Mouse (Mus musculus) neural tube, embryonic 11.5 days (tissue): ENCODE measurements around the gene Epop. TPM values are rescaled to one million over a fixed set of nuclear protein-coding genes. Genes with fewer than 3 reads are reported as not detected.

Experiments
- ATAC-seq: fragments of 200-750 bp; cut with Nextera tagmentation; 2 replicates; pipeline ENCODE4 v1.8.0; 2017; ENCODE audit warnings: moderate number of reproducible peaks, mild to moderate bottlenecking, moderate TSS enrichment, moderate library complexity; ENCODE audit not compliant: insufficient read depth, low FRiP score, low TSS enrichment
- DNase-seq: peaks from one replicate; pipeline ENCODE4 v3.0.0-alpha.2; 2015; ENCODE audit warnings: low spot score
- H3K27ac ChIP-seq: fragments of 300-500 bp; sonication (generic); 2 replicates; pipeline ENCODE4 v1.5.1; 2014; ENCODE audit warnings: low read depth, mild to moderate bottlenecking, low read length
- H3K27me3 ChIP-seq: fragments of 300-500 bp; sonication (generic); 2 replicates; pipeline ENCODE4 v1.6.1; 2014; ENCODE audit warnings: mild to moderate bottlenecking, low read length, mixed read lengths; ENCODE audit not compliant: control insufficient read depth, insufficient read depth
- H3K36me3 ChIP-seq: fragments of 300-500 bp; sonication (generic); 2 replicates; pipeline ENCODE4 v1.6.1; 2014; ENCODE audit warnings: mild to moderate bottlenecking, low read length, moderate library complexity, mixed read lengths; ENCODE audit not compliant: control insufficient read depth, insufficient read depth
- H3K4me1 ChIP-seq: fragments of 300-500 bp; sonication (generic); 2 replicates; pipeline ENCODE4 v1.6.1; 2014; ENCODE audit warnings: low read length, mixed read lengths; ENCODE audit not compliant: control insufficient read depth, insufficient read depth
- H3K4me2 ChIP-seq: fragments of 300-500 bp; sonication (generic); 2 replicates; pipeline ENCODE4 v1.6.1; 2014; ENCODE audit warnings: low read depth, mild to moderate bottlenecking, moderate library complexity
- H3K4me3 ChIP-seq: fragments of 300-500 bp; sonication (generic); 2 replicates; pipeline ENCODE4 v1.5.1; 2014; ENCODE audit warnings: low read depth, low read length
- H3K9ac ChIP-seq: fragments of 300-500 bp; sonication (generic); 2 replicates; pipeline ENCODE4 v1.6.1; 2014; ENCODE audit warnings: mild to moderate bottlenecking, low read length
- H3K9me3 ChIP-seq: fragments of 300-500 bp; sonication (generic); 2 replicates; pipeline ENCODE4 v1.6.1; 2016; ENCODE audit warnings: low read length; ENCODE audit not compliant: control insufficient read depth
- WGBS: fragments of 180-500 bp; shearing (Covaris S2); extraction: QIAGEN DNeasy Blood & Tissue Kit; methylation state at CpG from one replicate; pipeline ENCODE4 v1.1.7; 2014; 5-methylcytosine and 5-hydroxymethylcytosine counted together
- polyA plus RNA-seq: library from polyadenylated mRNA; unstranded; fragments of >200 nt; fragmentation: Nextera tagmentation; extraction: Ambion mirVana; gene quantifications from 2 replicates; pipeline ENCODE4 v1.2.1, GENCODE M21; 2014

Gene Epop
- polyA plus RNA-seq, 1 experiment from 2014 or later = 11.0 TPM

DNA sequence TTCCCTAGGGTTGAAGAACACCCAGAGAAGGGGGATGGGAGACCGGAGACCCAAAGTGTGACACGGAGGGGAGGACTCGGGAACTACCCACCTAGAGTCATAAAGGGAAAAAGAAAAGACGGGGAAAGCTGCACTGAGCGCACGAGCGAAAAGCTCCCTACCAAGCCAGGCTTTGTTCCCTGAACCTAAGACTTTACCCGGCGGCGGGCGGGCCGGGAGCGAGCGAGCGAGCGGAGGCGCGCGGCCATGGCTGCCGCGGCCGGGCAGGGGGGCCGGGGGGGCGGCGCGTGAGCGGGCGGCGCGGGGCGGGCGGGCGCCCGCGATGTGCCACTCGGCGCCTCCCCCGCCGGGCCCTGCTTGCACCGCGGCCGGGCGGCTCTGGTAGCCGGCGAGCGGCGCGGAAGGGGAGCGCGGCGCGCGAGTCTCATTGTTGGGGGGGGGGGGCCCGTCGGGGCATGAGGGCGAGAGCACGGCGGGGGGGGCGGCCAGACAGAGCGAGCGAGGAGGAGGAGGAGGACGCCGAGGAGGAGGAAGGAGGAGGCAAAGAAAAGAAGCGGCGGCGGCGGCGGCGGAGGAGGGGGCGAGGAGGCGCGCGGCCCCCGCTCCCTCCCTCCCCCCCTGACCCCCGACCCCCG lies 33.5 kb upstream of the Epop start, which contains the start of gene Mllt6:
Mllt6 (plus strand) TSS at position 522 of the 635 bp plus-strand sequence.
- H3K27me3 ChIP-seq = peaks cover 23% of the 10 kb centered on the region
- ATAC-seq (peak; percentile 46; the same call in 1 of the 2 replicates), DNase-seq (peak; percentile 90)
- peak within 1 kb of the TSS; percentile 94 for H3K4me3 ChIP-seq
- H3K36me3 ChIP-seq = peaks cover 3% of the 10 kb centered on the region
- peak within 1 kb of the TSS; percentile 88 for H3K9ac ChIP-seq
- H3K4me2 ChIP-seq = peak within 1 kb of the TSS; percentile 84
- H3K27ac ChIP-seq = peak within 1 kb of the TSS; percentile 80
- H3K4me1 ChIP-seq = peaks cover 24% of the 10 kb centered on the region
- H3K9me3 ChIP-seq = no peaks in the 10 kb centered on the region
- 1% methylated on average over 42 of the region's 76 CpGs for WGBS

DNA sequence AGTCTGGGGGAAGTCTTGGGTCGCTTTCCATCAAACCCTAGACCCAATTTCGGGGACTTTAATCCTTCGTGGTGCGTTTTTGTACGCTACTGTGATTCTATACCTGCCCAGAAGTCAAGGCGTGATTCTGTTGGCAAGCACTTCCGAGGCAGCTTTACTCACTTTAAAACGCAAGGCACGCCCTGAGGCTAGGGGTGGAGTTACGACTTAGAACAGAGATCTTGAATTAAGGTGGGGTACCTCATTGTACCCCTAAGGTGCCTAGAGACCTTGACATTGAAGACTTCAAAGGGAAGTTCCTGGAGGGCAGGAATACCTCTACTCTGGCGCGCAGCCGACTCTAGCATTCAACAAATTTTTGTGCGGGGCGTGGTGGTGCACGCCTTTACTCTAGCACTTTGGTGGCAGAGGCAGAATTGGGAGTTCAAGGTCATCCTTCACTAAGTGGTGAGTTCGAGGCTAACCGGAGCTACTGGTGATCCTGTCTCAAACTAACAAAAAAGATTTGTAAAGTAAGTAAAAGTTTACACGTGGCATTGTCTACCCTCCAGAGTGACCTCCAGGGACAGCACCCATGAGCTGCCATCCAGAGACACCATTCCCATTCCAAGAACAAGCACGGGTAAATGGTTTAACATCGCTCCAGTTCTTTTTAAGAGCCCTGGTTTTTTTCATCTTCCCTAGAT lies 32.8 kb upstream of the Epop start:
- peaks cover 23% of the 10 kb centered on the region for H3K27me3 ChIP-seq
- H3K36me3 ChIP-seq = peaks cover 3% of the 10 kb centered on the region
- no peaks in the 10 kb centered on the region for H3K9me3 ChIP-seq
- WGBS = 1% methylated on average over 21 of the region's 21 CpGs
- H3K27ac ChIP-seq = no peak overlapping the region
- DNase-seq (no peak), ATAC-seq (no peak)
- peak overlapping the region; percentile 94 for H3K4me3 ChIP-seq
- no peak overlapping the region; the same call in 1 of the 2 replicates for H3K9ac ChIP-seq
- H3K4me2 ChIP-seq = peak overlapping the region; percentile 84
- peaks cover 24% of the 10 kb centered on the region for H3K4me1 ChIP-seq

DNA sequence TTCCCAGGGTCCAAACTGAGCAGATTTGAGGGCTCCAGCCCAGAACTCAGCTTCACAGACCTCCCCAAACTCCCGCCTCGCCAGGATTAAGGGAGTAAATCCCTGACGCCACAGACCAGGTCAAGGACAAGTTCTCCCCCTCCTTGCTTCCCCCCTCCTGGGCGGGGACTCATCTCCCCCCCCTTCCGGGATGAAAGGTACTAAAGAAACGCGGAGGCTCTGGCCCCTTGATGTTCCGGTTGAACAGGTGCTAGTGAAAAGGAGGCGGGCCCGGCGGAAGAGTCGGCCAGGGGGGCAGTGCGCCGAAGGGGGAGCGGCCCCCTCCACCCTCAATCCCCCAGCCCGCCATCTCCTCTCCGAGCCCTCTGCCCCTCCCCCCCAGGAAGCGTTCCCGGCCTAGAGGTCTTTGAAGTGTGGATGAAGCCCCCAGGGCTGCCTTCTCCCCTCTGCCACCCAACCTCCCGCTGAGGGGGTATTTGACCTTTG lies 32.2 kb upstream of the Epop start:
- Histone ChIP-seq H3K9me3 (no peaks in the 10 kb centered on the region), H3K36me3 (no peaks in the 10 kb centered on the region; the same call in 1 of the 2 replicates), H3K27ac (no peak overlapping the region), H3K4me3 (peak overlapping the region; percentile 94), H3K4me2 (peak overlapping the region; percentile 41), H3K27me3 (peaks cover 23% of the 10 kb centered on the region), H3K4me1 (peaks cover 24% of the 10 kb centered on the region), H3K9ac (0 out of 2 replicates have a peak overlapping the region, but pooled peaks have one; percentile 23)
- DNase-seq (peak; percentile 19), ATAC-seq (no peak)
- WGBS = 0% methylated on average over 20 of the region's 20 CpGs

DNA sequence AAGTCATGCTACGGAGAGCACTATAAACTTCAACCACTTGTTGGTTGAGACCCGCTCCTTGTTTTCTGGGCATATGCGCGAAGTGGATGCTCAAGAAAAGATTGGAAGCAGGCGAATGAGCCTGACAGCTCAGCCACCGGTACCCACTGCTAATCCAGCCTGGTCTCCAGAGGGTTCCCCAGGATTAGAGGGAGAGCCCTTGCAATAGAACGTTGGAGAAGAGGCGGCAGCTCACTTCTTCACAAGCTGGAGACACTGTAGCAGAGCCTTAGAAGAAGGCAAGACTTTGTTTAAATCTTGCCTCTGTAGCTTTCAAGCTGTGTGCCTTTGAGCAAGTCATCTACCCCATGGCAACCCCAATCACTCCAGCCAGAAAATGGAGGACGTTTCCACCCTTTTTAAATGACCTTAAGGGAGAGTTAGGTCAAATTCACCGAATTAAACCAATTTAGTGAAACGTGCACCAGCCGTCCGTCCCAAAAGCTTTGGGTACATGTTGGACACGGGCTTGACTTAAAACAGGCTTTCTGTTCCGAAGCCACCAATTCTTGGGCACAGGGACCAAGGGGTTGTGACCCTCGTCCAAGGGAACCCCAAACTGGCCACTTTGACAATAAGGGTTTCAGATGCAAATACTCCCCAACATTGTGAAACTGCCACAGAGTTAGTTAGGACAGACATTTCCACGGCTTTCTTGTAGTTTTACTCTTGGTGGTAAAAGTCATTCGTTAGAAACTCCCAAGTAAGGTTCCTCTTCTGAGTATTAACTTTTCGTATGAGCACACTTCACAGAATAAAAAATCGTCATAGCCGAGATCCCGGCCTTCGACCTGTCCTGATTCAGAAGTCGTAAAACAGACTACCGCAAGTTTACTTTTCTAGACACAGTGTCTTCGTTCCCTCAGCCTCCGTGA lies 31.5 kb upstream of the Epop start:
- Histone ChIP-seq H3K4me3 (peak overlapping the region; percentile 94), H3K27ac (no peak overlapping the region), H3K4me2 (peak overlapping the region; percentile 85), H3K9ac (peak overlapping the region; percentile 79), H3K36me3 (no peaks in the 10 kb centered on the region), H3K27me3 (peaks cover 23% of the 10 kb centered on the region), H3K4me1 (peaks cover 24% of the 10 kb centered on the region), H3K9me3 (no peaks in the 10 kb centered on the region)
- 2% methylated on average over 27 of the region's 27 CpGs for WGBS
- ATAC-seq (no peak), DNase-seq (no peak)

DNA sequence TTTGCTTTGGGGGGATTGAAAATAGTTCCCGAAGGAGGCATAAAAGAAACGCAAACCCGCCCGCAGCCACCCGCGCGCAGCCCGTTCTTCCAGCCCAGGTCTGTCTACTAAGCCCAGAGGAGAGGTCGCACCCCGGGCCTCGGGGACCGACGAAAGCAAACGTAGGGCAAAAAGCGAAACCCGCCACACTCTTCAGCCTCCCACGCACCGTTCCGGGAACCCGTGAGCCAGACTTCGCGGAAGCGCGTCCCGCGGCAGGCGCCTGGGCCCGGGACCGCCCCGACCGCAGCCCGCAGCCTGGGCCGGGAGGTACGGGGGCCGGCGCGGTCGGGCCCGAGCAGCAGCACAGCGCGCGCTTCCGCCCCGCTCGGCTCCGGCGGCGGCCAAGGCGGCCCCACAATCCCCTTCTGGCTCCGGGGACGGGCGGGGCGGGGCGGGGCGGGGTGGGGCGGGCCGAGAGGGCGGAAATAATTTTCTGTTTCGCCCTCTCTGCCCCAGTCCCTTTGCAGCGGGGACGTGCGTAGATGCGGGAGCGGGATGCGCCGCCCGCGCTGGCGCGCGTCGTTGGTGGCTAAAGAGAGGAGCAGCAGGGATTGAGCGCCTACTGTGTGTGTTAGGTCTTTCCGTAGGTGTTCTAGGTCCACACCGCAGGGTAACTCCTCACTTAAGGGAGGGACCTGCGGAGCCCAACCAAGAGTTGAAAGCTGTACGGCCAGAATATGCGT lies 30.6 kb upstream of the Epop start:
- peaks cover 23% of the 10 kb centered on the region for H3K27me3 ChIP-seq
- 0 out of 2 replicates have a peak overlapping the region, but pooled peaks have one; percentile 49 for H3K27ac ChIP-seq
- peak overlapping the region; percentile 78 for H3K4me3 ChIP-seq
- H3K36me3 ChIP-seq = no peaks in the 10 kb centered on the region
- H3K9ac ChIP-seq = peak overlapping the region; percentile 79
- no peaks in the 10 kb centered on the region for H3K9me3 ChIP-seq
- H3K4me2 ChIP-seq = peak overlapping the region; percentile 85
- WGBS = under 1% methylated on average over 73 of the region's 78 CpGs
- ATAC-seq (peak; percentile 66), DNase-seq (peak; percentile 82)
- H3K4me1 ChIP-seq = peaks cover 24% of the 10 kb centered on the region

DNA sequence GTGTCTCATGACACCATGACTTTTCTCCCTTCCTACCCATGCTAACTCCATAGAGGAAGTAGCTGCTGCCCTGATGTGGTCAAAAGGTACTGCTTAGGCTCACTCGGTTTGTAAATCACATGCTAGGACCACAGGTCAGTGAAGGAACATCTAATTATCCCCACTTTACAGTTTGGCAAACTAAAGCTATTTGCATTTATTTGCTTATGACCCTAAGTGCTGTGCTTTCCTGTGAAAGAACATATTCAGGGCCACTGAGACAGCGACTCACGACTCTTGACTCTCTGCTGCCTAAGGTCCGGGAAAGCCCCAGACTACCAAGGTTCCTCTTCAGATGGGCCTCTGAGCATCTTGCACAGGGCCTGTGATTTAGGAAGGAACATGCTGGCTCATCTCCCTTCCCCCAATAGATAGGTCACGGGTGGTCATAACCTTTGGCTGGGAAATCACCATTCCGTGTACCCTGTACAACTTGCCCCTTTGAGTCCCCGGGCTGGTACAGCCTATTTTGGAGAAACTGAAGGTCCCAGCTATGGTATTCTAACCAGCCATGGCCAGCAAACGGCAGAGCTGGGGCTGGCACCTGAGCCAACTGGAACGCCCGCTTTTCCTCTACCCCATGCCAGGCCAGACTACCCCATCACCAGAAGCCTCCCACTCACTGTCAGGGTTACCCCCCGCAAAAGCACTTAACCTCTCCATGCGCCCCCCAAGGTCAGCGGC lies 29.9 kb upstream of the Epop start:
- no peak for ATAC-seq
- Histone ChIP-seq H3K36me3 (no peaks in the 10 kb centered on the region), H3K27ac (no peak overlapping the region), H3K4me2 (peak overlapping the region; percentile 85), H3K27me3 (peaks cover 23% of the 10 kb centered on the region), H3K9me3 (no peaks in the 10 kb centered on the region), H3K9ac (peak overlapping the region; percentile 79), H3K4me3 (peak overlapping the region; percentile 78), H3K4me1 (peaks cover 20% of the 10 kb centered on the region)
- WGBS = 8% methylated on average over 13 of the region's 13 CpGs
- DNase-seq = no peak

DNA sequence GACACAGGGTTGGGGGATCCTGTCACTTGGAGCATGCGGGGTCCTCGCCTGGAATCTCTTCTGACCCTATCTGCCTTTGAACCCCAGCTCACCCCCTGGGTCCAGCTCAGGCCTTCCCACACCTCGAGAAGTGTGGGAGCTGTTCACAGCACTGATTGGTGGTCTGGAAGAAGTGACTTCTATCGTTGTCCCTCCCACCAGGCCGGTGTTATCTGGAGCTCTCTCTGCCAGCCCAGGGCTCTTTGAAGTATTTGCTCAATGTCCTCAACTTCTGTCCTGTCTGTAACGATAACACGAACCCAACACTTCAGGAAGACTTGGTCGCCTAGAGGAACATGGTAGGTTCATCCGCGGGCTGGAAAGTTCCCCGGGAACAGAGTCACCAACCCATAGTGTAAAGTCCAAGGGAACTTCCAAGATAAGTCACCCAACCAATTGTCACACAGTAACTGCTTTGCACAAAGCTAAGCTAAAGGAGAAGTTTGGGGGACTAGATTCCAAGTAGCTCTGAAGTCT lies 29.3 kb upstream of the Epop start:
- no peak overlapping the region for H3K9ac ChIP-seq
- H3K4me2 ChIP-seq = no peak overlapping the region

More for the DNA sequence above, 29.3 kb upstream of the Epop start:
- WGBS = 69% methylated on average over 11 of the region's 11 CpGs
- Histone ChIP-seq H3K36me3 (no peaks in the 10 kb centered on the region), H3K27me3 (peaks cover 23% of the 10 kb centered on the region), H3K4me3 (0 out of 2 replicates have a peak overlapping the region, but pooled peaks have one; percentile 78), H3K27ac (no peak overlapping the region), H3K9me3 (no peaks in the 10 kb centered on the region), H3K4me1 (peaks cover 20% of the 10 kb centered on the region)
- DNase-seq (no peak), ATAC-seq (no peak)
